Mouse (Mus musculus): Measurements from ENCODE around the gene Irf2. TPM values are rescaled to one million over a fixed set of nuclear protein-coding genes. Genes with fewer than 3 reads are reported as not detected.

Irf2 gene
- total and polyA plus RNA-seq, 3 experiments = 4.9 to 19.4 TPM; not detected in 1

DNA sequence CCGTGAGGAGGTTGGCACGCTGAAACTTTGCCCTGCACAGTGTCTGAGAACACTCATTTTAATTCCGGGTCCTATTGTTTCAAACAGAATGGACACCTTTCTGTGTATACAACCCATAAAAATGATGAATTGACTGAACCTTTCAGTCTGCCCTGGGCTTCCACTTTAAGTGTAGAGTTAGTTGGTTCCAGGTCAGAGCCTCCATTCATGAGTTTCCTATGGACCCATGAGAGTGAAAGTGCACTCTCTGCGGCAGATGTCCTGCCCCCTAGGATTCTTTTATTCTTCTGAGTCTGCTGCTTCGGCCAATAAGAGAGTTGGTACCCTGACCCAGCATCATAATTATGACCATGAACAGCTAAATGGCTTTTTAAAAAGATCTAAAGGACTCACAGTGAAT is 49.4 kb upstream of the Irf2 start:
- no peaks in the 10 kb centered on the region for H3K9me3 ChIP-seq (replicated peaks; ENCODE audit: insufficient read depth, low read length)
- H3K4me3 ChIP-seq (ENCODE audit: control insufficient read depth in 1 of 2, insufficient read depth in 1 of 2, low read depth in 2 of 2, low read length in 2 of 2) = no peak overlapping the region
- H3K4me1 ChIP-seq (ENCODE audit: control insufficient read depth in 1 of 2, insufficient read depth in 2 of 2, low read length in 2 of 2) = peaks cover 0 to 8% of the 10 kb centered on the region in 2 experiments; a peak in 1 of 4 replicates
- H3K27ac ChIP-seq (ENCODE audit: control insufficient read depth, low read depth, low read length) = no peak overlapping the region
- H3K36me3 ChIP-seq (ENCODE audit: control insufficient read depth in 1 of 2, insufficient read depth in 2 of 2, low read length in 2 of 2) = no peaks in the 10 kb centered on the region
- H3K9ac ChIP-seq (ENCODE audit: control insufficient read depth, low read depth, low read length, poor library complexity, severe bottlenecking) = no peak overlapping the region
- TF ChIP-seq E2F4 (IDR thresholded peaks at IDR 0.05; ENCODE audit: borderline replicate concordance, low read depth, low read length) (no peak), MYC (IDR thresholded peaks at IDR 0.05; ENCODE audit: low read depth, low read length) (no peak), TBP (IDR thresholded peaks at IDR 0.05; ENCODE audit: low read depth, low read length) (no peak), HCFC1 (IDR thresholded peaks at IDR 0.05; ENCODE audit: low read depth, low read length) (no peak), MXI1 (IDR thresholded peaks at IDR 0.05; ENCODE audit: low read depth, low read length) (no peak), MEF2A (IDR thresholded peaks at IDR 0.05; ENCODE audit: extremely low read depth, insufficient replicate concordance, low read depth, low read length, poor library complexity, severe bottlenecking) (no peak)
- H3K27me3 ChIP-seq (ENCODE audit: control insufficient read depth in 1 of 2, insufficient read depth in 2 of 2, low read length in 2 of 2) = no peaks in the 10 kb centered on the region
- no peak for DNase-seq (ENCODE audit: low read depth, low spot score)
- no peaks in the 10 kb centered on the region; the same call in 1 of the 2 replicates for H3K79me2 ChIP-seq (ENCODE audit: control insufficient read depth, insufficient read depth, low read length, poor library complexity)

- TF ChIP-seq TBP (IDR thresholded peaks at IDR 0.05; ENCODE audit: low read depth, low read length) (no peak), GATA1 (IDR thresholded peaks at IDR 0.05; ENCODE audit: low read depth, low read length) (no peak), POLR2AphosphoS5 (IDR thresholded peaks at IDR 0.05; ENCODE audit: borderline replicate concordance, low read depth, low read length) (no peak), CTCF (IDR thresholded peaks at IDR 0.05 in 2 of 3, conservative IDR thresholded peaks at IDR 0.05 in 1 of 3; ENCODE audit: control insufficient read depth in 1 of 3, insufficient read depth in 1 of 3, low read depth in 2 of 3, low read length in 3 of 3, poor library complexity in 1 of 3, severe bottlenecking in 1 of 3) (no peak), NELFE (IDR thresholded peaks at IDR 0.05; ENCODE audit: low read depth, low read length) (no peak), SMC3 (IDR thresholded peaks at IDR 0.05; ENCODE audit: low read depth, low read length) (no peak), ZNF384 (IDR thresholded peaks at IDR 0.05; ENCODE audit: low read depth, low read length) (no peak), USF1 (IDR thresholded peaks at IDR 0.05; ENCODE audit: low read depth, low read length) (no peak), GABPA (IDR thresholded peaks at IDR 0.05; ENCODE audit: low read depth, low read length) (no peak)
- Histone ChIP-seq H3K4me1 (ENCODE audit: control insufficient read depth in 1 of 2, insufficient read depth in 2 of 2, low read length in 2 of 2) (peaks cover 0 to 8% of the 10 kb centered on the region in 2 experiments; a peak in 1 of 4 replicates), H3K4me3 (ENCODE audit: control insufficient read depth in 1 of 2, insufficient read depth in 1 of 2, low read depth in 2 of 2, low read length in 2 of 2) (no peak overlapping the region), H3K9ac (ENCODE audit: control insufficient read depth, low read depth, low read length, poor library complexity, severe bottlenecking) (no peak overlapping the region), H3K27me3 (ENCODE audit: control insufficient read depth in 1 of 2, insufficient read depth in 2 of 2, low read length in 2 of 2) (no peaks in the 10 kb centered on the region), H3K79me2 (ENCODE audit: control insufficient read depth, insufficient read depth, low read length, poor library complexity) (no peaks in the 10 kb centered on the region; the same call in 1 of the 2 replicates), H3K36me3 (ENCODE audit: control insufficient read depth in 1 of 2, insufficient read depth in 2 of 2, low read length in 2 of 2) (no peaks in the 10 kb centered on the region), H3K9me3 (replicated peaks; ENCODE audit: insufficient read depth, low read length) (no peaks in the 10 kb centered on the region), H3K27ac (ENCODE audit: control insufficient read depth, low read depth, low read length) (no peak overlapping the region)
- DNase-seq (ENCODE audit: low read depth, low spot score) = no peak
These were observed 49.0 kb upstream of the Irf2 start for GRCm38 (mm10) chr8:46690581-46690980.

GRCm38 (mm10) chr8:46691360-46691759 is 48.2 kb upstream of the Irf2 start:
- no peaks in the 10 kb centered on the region for H3K9me3 ChIP-seq (replicated peaks; ENCODE audit: insufficient read depth, low read length)
- no peak for TF ChIP-seq NELFE (IDR thresholded peaks at IDR 0.05; ENCODE audit: low read depth, low read length)
- no peak for TF ChIP-seq RAD21 (IDR thresholded peaks at IDR 0.05; ENCODE audit: low read depth, low read length)
- TF ChIP-seq ELF1 (IDR thresholded peaks at IDR 0.05; ENCODE audit: low read depth, low read length) = no peak
- no peak for TF ChIP-seq MYB (IDR thresholded peaks at IDR 0.05; ENCODE audit: low read depth, low read length)
- no peak for TF ChIP-seq JUND (IDR thresholded peaks at IDR 0.05; ENCODE audit: low read depth, low read length)
- no peak for TF ChIP-seq UBTF (IDR thresholded peaks at IDR 0.05; ENCODE audit: borderline replicate concordance, insufficient read depth, low read depth, low read length)
- TF ChIP-seq MYC (IDR thresholded peaks at IDR 0.05; ENCODE audit: low read depth, low read length) = no peak
- no peak for TF ChIP-seq USF1 (IDR thresholded peaks at IDR 0.05; ENCODE audit: low read depth, low read length)
- H3K27me3 ChIP-seq (ENCODE audit: control insufficient read depth in 1 of 2, insufficient read depth in 2 of 2, low read length in 2 of 2) = peaks cover 1 to 3% of the 10 kb centered on the region in 2 experiments; a peak in 2 of 4 replicates
- H3K4me3 ChIP-seq (ENCODE audit: control insufficient read depth in 1 of 2, insufficient read depth in 1 of 2, low read depth in 2 of 2, low read length in 2 of 2) = no peak overlapping the region
- no peak overlapping the region for H3K27ac ChIP-seq (ENCODE audit: control insufficient read depth, low read depth, low read length)
- H3K9ac ChIP-seq (ENCODE audit: control insufficient read depth, low read depth, low read length, poor library complexity, severe bottlenecking) = no peak overlapping the region
- peaks cover 0 to 7% of the 10 kb centered on the region in 2 experiments; a peak in 1 of 4 replicates for H3K4me1 ChIP-seq (ENCODE audit: control insufficient read depth in 1 of 2, insufficient read depth in 2 of 2, low read length in 2 of 2)
- H3K79me2 ChIP-seq (ENCODE audit: control insufficient read depth, insufficient read depth, low read length, poor library complexity) = no peaks in the 10 kb centered on the region; the same call in 1 of the 2 replicates
- H3K36me3 ChIP-seq (ENCODE audit: control insufficient read depth in 1 of 2, insufficient read depth in 2 of 2, low read length in 2 of 2) = no peaks in the 10 kb centered on the region
- DNase-seq (ENCODE audit: low read depth, low spot score) = no peak
